Mouse (Mus musculus) regulatory T cell (primary cell): ENCODE measurements around the gene Srpk3.
"Not testable (repeated sequence)": the region's sequence is repeated elsewhere in the genome, so short reads cannot be mapped to it uniquely, and the experiment has no call there.

Source experiments
- in situ Hi-C: fragments of 300-600 bp; cut with MboI, MseI; formaldehyde crosslinking; loops from one replicate; pipeline ENCODE4 v1.15.1; 2025; ENCODE audit warnings: high pct_unique_total_duplicates

Gene Srpk3

GRCm38 (mm10) chrX:73774168-73774760, at the start of gene Srpk3:
TSS of gene Srpk3 (plus strand) at chrX:73774405.
- in situ Hi-C loops = no loop called here

DNA sequence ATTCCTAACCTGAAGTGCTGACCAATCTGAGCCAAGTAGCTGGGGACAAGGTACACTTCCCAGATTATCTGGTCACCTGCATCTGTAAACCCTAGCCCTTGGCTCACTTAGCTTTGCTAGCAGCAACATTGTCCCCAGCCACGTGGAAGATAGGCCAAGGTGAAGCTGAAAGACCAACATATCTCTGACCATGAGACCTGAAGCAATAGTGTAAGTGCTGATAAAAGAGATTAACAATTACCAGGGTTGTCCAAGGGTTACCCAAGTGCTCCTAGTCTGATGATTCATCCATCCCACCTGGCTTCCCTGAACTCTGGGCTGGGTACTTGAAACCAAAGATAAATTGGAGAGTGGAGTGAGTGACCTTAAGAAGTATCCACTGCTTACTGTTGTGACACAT, 43.3 kb upstream of the Srpk3 start:
- in situ Hi-C loops = no loop called here

- in situ Hi-C loops = no loop called here
Observed at GRCm38 (mm10) chrX:73738155-73738554, 36.0 kb upstream of the Srpk3 start.

DNA sequence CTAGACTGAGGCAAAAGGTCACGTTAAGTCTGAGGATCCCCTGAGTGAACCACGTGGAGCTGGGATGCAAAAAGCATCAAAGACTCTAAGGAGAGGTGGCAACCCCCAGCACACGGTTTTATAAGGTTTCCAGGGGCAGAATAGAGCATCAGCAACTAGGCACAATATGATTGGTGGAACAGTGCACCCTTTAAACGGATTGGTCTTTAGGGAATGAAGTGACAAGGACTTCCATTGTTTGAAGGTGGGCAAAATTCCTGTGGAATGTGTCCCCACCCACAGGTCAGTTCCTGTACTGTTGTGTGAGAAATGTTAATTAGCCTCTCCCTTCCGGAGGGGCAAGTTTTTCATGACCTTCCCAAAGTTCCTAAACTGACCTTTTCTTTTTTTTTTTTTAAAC, 35.1 kb upstream of the Srpk3 start:
- in situ Hi-C loops = no loop called here

GRCm38 (mm10) chrX:73739841-73740240, 34.4 kb upstream of the Srpk3 start:
- in situ Hi-C loops = not testable (repeated sequence)

DNA sequence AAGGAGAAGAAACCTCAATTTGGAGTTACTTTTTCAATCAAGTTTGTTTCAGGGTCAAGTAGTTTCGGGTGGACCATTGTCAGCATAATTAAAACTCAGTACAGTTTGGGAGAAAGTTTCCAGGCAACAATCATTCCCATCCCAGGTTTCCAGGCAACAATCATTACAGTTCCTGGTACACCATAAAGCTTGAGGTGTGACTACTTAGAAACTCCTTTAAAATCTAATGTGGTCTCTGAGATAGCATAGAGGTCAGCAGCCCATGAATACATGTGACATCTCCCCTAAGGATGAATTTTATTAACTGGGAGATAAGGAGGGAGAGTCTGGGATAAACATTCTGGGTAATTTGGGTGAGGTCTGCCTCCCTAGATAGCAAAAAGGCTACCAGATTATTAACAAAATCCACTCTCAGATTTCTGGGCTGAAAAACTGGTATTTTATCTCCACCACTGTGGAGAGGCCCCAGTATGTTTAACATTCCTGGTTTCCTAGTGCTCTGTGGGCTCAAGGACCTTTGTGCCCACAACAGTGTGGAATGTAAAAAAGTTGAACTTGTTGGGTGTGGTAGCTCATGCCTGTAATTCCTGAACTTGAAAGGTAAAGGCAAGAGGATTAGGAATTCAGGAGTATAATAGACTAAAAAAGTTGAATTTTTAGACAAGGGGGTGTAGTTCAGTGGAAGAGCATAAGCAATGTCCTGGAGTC, 29.3 kb upstream of the Srpk3 start:
- in situ Hi-C loops = no loop called here

GRCm38 (mm10) chrX:73748977-73749376, 25.2 kb upstream of the Srpk3 start:
- in situ Hi-C loops = no loop called here

GRCm38 (mm10) chrX:73756334-73757140, 17.7 kb upstream of the Srpk3 start, which contains the start of gene Plxnb3:
TSS of gene Plxnb3 (plus strand) at chrX:73757090.
- in situ Hi-C loops = no loop called here

DNA sequence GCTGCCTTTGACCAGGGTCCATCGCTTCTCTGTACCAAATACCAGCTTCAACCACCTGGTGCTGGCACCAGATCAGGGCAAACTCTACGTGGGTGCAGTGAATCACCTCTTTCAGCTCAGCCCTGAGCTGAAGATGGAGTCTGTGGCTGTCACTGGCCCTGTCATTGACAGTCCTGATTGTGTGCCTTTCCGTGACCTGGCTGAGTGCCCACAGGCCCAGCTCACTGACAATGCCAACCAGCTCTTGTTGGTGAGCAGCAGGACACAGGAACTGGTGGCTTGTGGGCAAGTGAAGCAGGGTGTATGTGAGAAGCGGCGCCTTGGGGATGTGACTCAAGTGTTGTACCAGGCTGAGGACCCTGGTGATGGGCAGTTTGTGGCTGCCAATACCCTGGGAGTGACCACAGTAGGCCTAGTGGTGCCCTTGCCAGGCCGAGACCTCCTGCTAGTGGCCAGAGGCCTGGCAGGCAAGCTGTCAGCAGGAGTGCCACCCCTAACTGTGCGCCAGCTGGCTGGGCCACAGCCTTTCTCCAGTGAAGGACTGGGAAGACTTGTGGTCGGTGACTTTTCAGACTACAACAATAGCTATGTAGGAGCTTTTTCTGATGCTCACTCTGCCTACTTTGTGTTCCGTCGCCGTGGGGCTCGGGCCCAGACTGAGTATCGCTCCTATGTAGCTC, 15.5 kb upstream of the Srpk3 start:
- in situ Hi-C loops = no loop called here

GRCm38 (mm10) chrX:73765311-73765710, 8.9 kb upstream of the Srpk3 start:
- in situ Hi-C loops = no loop called here

- in situ Hi-C loops = no loop called here
Observed at GRCm38 (mm10) chrX:73767267-73767666, 6.9 kb upstream of the Srpk3 start.

- in situ Hi-C loops = loop anchor here (5.0 kb wide), 1 partner anchor 98 kb away; no protein-coding TSS in a partner anchor
Observed at GRCm38 (mm10) chrX:73774802-73775483, 738 bp downstream of the Srpk3 start.

- in situ Hi-C loops = no loop called here
Observed at GRCm38 (mm10) chrX:73782227-73782626, 8.0 kb downstream of the Srpk3 start.

DNA sequence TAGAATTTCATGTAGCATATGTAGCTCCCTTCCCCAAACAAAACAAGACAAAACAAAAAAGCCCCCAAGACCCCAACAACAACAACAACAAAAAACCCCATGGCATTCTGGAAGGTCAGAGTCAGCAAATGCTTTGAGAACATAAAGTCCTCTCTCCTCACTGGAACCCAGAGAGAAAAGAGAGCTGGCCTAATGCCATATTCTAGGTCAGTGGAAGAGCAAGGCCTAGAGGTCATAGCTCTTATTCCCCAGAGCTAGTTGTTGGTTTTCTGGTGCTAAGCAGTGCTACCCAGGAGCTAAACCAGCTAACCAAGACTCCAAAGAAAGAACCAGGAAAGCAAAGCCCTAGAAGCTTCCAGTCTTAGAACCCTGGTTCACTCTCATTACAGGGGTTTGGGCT, 11.5 kb downstream of the Srpk3 start:
- in situ Hi-C loops = loop anchor here (5.0 kb wide), 1 partner anchor 68 kb away; the partner anchor contains the start of genes Abcd1 and Bcap31

DNA sequence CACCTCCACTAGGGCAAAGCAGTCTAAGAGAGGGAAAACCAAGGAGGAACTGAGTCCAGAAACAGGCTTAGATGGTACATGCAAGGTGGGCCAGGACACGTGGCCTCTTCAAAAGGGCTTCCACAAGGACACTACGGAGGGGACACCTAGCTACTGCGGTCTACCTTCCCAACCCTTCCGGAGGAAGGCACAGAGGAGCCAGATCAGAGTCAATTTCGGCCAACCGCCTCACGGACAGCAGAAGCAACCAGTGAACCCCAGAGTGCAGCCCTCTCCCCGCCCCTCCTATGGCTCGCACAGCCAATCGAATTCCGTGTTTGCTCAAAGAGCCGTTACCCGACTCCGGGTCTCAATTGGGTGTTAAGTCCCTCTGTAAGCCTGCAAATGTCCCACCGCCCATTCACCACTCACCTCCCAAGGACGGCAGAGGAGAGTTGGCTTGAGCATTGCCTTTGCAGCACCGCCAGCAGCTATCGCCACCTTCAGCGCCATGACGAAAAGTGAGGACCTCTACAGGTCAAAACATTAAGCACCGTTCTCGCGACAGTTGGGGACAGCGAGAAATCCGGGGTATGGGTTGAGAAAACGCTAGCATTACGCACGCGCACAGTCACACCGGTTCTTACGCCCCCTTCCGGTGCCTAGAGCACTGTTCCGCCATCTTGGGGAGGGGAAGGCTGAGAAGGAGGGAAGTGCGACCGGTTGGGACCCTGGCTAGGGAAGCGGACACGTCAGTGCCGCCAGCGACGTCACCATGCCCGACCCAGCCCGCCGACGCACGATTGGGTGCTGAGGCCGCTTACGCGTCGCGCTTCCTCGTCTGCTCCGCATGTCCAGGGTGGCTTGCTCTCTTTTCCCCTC, 12.4 kb downstream of the Srpk3 start, which contains the start of the genes Idh3g and Ssr4:
TSS of gene Idh3g (minus strand) at position 534 of the 861 bp plus-strand sequence.
TSS of gene Ssr4 (plus strand) at position 665 of the 861 bp plus-strand sequence.
- in situ Hi-C loops = loop anchor here (5.0 kb wide), 1 partner anchor 69 kb away; the partner anchor contains the start of genes Abcd1 and Bcap31

DNA sequence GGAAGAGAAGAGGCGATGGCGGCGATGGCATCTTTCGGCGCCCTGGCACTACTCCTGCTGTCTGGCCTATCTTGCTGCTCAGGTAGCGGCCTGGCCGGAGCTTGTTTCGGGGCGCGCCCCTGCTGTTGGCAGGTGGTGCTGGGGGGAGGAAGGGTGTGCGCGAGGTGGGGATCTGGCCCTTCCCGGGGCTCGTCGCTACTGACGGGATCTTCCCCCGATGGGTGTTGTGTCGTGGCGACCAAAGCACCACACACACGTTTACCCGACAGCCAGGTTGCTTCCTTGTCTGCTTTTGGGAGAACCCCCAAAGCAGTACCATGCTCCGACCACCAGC, 13.0 kb downstream of the Srpk3 start:
- in situ Hi-C loops = loop anchor here (5.0 kb wide), 1 partner anchor 70 kb away; the partner anchor contains the start of genes Abcd1 and Bcap31

DNA sequence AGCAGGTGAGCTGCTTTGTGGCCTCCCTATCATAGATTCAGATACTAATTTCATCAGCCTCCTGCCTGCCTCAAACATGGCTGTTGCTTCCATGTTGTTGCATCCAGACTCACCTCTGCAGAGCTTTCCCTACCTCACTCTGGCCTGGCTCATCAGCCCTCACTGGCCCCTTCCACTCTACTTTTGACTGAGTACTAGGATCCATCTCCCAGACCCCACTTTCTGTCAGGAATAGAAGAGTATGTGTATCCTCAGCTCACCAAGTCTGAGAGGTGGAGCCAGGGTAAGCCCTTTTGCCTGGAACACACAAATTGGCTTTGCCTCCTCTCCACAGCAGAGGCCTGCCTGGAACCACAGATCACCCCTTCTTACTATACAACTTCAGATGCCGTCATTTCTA, 14.3 kb downstream of the Srpk3 start:
- in situ Hi-C loops = loop anchor here (5.0 kb wide), 1 partner anchor 71 kb away; the partner anchor contains the start of genes Abcd1 and Bcap31

DNA sequence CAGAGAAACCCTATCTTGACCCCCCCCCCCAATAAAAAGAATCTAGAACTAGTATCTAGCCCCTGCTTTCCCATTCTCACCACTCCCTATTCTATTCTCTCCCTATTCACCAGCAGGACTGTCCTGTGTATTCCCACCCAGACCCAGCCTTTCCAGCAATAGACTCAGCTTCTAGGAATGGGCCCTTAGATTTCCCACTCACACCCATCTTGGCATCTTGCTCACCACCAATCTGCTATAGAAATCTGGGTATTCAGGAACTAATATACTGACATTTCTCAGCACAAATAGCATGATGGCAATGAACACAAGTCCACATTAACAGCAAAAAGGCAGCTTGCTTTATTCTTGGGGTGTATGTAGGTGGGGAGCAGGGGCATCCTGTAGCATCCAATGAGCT, 18.8 kb downstream of the Srpk3 start:
- in situ Hi-C loops = loop anchor here (5.0 kb wide), 1 partner anchor 154 kb away; no protein-coding TSS in a partner anchor

- in situ Hi-C loops = loop anchor here (5.0 kb wide), 1 partner anchor 154 kb away; no protein-coding TSS in a partner anchor
Observed at GRCm38 (mm10) chrX:73793505-73793904, 19.3 kb downstream of the Srpk3 start.

DNA sequence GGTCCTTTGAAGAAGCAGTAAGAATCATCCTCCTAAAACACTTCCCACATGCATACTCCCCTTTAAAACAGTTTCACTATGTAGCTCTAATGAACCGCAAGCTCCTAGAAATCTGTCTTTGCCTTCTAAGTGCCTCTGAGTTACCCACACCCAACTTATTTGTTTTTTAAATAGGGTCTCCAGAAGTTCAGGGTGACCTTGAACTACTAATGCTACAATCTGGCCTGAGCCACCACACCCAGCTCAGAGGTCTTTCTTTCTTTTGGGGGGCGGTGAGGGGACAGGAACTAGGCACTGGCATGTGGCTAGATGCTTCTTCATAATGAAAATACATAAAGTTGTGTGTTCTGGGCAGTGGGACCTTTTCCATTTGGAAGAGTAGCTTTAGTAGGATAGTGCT, 23.3 kb downstream of the Srpk3 start:
- in situ Hi-C loops = no loop called here
